Mouse (Mus musculus) adrenal gland, postnatal 36 days (tissue): ENCODE measurements at regions not wholly inside any gene's neighbourhood (a gene's known extent, or its start where the extent isn't known, plus 50 kb on each side); places are given as distances from the start of the nearest gene placed in this dataset.
A peak's percentile ranks its signal among the peaks of the same experiment; 100 is the strongest.

Experiments used
- DNase-seq, 2 experiments: peaks; one replicate each; pipeline ENCODE4 v3.0.0; 2021; ENCODE audit warnings: mixed read lengths in 1 of 2

DNA sequence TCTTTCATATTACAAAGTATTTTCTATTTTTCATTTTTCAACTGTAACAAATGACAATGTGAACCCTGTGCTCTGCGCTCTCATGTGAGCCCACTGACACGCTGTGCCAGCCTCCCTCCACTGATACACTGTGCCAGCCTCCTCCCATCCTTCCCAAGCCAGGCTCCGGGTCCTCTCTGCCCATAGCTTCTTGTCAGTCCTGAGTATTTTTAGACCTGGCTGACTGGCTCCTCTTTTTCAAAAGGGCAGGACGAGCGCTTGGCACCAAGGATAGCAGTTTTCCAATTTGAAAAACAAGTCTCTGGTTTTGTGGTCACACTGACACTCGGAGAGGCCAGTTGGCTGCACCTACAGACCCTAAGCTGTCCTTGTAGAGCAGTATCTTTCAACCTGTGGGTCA is 96.7 kb upstream of the Rgma start:
- no peak for DNase-seq

DNA sequence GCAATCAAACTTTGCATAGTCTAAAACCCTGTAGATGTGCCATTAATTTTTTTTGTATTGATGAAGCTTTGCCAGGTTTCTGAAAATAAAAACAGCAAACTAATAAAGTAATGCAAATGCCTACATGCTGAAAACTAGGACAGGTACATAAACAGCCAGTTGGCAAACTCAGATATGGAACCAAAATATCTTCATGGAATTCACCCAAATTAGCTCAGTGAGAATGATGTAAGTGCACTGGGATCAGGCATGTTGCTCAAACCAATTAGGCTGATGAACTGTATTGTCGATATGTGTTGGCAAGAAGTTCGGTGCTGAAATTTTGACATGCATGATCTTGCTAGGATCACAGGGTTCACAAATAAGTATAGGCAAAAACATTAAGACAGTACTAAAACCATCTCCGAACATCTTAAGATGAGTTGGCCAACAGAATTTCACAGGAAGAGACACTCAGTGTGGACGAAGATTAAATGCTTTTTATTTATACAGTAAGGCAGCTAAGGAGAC is 95.3 kb upstream of the Rgma start:
- DNase-seq, result no peak

DNA sequence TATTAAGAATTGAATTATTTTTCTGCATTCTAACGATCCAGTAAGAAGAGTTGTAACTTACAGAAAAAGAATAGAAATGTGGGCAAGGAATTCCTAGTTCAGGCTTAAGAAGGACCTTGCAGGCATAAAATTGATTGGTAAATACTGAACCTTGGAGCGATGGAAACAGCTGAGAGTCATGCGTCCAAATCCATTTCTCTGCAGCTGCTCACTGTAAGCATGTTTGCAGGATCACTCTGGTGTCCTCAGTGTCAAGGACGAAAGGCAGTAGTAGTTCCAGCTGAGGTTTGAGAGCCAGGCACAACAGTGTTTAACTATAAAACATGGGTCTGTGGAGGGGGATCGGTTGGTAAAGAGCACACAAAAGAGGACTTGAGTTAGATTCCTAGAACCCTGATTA is 89.1 kb upstream of the Rgma start:
- DNase-seq, result peak in 1 of 2 experiments; percentile 7

GRCm38 (mm10) chr7:73293337-73293736 is 82.0 kb upstream of the Rgma start:
- DNase-seq, result no peak

- DNase-seq, result no peak
Measured at GRCm38 (mm10) chr7:73294399-73294798, 80.9 kb upstream of the Rgma start.

DNA sequence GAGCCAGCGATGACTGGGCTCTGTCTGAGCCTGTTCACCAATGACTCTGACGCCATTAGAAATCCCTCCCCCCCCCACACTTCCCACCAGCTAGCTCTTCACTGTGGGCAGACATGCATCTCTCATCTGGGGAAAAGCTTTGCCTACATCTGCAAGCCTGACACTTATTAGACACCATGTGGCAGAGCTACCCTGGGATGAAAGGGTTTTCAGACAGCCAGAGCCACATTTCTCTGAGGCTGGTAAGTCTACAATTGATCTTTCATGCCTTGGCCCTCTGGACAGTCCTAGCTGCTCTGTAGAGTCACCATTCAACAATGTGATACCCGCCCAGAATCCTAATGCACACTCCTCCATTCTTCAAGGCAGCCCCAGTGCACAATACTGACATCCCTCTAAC is 72.8 kb upstream of the Rgma start:
- DNase-seq, result no peak

DNA sequence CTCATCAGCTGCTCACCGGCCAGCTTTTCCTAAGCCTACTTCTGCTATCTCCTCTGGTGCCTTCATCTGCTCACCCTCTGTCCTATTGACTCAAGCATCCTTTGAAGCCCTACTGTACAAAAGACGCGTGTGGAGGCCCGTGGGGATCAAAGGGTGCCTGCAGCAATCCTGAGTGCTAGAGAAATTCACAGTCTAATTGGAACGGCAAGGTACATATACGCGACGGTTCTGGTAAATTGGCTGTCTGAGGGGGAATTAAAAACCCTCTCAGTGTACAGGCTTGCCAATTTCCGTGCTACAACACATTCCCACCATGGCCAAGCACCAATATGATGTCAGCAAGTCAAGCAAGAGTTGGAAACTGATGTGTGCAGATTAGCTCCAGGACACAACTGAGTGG is 71.5 kb upstream of the Rgma start:
- no peak for DNase-seq

- DNase-seq, result no peak
Measured at GRCm38 (mm10) chr7:73304799-73305198, 70.5 kb upstream of the Rgma start.

DNA sequence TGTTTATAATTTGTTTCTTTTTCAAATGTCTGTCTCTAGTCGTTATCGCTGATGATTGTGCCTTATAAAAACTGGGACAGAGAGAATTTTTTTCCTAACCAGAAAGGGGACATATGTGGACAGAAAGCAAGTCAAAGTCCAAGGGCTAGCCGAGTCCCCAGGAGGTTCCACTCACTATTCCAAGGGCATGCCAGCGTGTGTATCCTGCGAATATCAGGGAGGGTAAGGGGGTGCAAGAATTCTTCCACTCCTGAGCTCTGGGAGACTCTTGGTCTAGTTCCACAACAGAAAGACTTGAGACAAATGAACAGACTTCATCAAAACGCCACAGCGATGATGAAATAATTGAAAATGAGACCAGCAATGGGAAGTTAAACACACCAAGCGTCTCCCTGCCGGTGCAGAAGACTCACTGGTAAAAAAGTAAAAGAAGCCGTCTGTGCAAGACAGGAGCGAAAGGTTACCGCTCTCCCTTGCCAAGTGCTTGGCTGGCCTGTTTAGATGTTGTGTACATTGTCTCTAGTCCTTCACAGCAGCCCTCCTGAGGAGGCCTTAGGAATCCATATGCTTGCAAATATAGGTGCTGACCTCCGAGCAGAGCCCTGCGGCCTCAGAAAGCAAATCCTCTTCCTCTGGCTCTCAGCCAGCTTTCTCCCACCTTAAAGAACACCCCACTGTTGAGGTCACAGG is 69.9 kb upstream of the Rgma start:
- DNase-seq, result no peak

DNA sequence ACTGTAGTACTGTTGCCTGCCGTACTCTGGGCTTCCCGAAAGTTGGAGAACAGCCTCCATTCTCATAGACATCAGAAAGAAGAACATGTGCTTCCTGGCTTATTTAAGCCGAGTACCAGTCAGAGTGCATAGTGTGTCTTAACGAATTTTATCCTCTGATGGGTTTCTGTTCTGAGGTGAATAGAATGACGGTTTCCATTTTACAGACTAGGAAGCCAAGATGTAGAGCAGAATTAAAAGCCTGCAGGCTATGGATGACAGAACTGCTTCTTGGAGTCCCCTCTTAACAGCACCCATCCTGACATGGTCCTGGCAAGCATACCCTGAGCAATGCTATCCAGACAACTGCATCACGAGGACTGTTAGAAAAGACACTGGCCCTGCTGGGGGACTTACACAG is 69.0 kb upstream of the Rgma start:
- DNase-seq, result no peak

DNA sequence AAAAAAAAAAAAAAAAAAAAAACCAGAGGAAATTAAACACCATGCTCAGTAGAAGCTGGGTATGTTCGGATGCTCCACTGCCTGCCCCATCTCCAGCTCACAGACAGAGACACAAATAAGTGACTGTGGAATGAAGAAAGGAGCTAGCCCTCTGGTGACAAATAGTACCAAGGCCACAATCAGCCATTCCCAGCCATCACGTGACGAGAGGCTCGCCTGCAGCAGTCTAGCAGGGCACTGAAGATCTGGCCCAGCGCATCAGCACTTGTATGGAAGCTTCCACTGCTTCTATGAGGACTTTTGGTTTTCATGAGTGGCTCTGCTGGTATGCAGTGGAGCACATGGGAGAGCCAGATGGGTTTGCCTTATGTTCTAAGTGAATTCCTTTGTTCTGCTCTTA is 68.6 kb upstream of the Rgma start:
- peak; percentile 2 to 5 for DNase-seq

DNA sequence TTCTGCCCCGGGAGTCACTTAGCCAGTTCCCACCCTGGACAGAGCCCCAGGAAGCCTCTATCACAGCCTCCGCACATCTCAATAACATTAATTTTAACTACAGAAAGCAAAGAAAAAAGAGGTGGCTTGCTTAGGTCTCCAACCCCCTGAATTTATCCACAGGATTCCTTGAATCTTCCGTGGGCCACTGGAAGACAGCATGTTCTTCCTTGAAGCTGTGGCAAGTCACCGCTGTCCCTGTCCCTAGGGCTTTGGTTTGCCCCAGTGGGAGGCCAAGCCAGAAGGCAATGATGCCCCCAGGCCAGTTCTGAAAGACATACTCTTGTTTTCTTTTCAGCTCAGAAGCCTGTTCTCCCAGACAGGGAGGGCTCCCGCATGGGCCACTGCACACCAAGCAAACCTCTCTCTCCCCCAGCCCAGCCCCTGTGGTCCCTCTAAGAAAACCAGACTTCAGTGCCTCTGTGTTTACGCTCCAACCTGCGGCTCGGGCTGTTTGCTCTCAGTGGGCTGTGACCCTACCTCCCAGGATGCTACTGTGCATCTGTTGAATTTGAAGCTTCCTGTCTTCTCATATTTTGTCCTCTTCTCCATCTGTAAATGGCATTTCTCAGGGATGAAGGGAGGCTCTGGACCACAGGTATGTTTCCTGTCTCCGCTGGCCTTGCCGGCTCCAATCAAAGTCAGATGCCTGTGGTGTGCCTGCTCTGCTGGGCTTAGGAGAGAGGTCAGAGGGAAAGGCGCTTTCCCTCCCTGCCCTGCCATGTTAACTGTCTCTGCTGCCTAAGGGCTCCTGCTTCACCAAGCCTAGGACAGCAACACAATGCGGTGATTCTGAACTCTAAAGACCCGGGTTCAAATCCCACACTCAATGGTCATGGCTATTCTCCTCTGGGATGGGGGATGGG is 67.5 kb upstream of the Rgma start:
- no peak for DNase-seq

DNA sequence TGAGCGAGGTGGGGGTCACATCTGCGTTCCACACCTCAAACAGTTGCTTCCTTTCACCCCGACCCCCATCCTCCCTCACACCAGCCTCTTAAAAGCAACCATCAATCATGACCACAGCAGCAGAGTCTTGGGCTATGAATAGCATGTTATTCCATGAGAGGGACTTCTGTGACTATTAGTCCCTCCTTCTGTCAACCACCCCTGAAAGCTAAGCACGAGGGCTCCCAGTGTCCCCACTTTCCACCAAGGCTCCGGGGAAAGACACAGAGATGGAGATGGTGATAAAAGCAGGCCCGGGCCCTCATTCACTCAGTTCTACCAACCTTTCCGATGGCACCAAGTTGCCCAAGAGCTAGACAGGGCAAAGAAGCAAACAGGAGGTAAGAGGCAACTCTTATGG is 66.3 kb upstream of the Rgma start:
- DNase-seq, result no peak

- no peak for DNase-seq
Measured at GRCm38 (mm10) chr7:73310056-73310455, 65.3 kb upstream of the Rgma start.

DNA sequence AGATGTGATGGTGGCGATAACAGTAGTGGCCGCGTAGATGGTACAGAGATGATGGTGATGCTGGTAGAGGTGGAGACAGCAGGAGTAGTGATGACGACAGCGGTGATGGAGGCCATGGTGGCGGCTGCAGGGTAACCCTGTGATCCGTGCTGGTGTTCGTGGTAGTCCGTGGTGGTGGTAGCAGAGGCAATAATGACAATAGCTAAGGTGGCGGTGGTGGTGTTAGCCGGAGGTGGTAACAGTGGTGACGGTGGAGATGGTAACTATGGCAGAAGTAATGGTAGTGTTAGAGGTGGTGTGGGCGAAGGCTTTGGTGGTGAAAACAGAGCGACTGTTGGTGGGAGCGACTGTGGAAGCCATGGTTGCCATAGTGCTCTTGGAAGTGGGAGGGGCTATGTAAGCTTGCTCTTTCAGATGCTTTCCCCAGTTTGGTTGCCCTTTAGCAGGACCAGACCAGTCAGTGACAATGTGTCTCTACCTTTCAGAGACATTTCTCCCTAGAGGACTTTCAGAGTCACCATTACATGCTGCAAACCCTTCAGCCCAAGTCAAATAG is 64.7 kb upstream of the Rgma start:
- DNase-seq, result no peak

DNA sequence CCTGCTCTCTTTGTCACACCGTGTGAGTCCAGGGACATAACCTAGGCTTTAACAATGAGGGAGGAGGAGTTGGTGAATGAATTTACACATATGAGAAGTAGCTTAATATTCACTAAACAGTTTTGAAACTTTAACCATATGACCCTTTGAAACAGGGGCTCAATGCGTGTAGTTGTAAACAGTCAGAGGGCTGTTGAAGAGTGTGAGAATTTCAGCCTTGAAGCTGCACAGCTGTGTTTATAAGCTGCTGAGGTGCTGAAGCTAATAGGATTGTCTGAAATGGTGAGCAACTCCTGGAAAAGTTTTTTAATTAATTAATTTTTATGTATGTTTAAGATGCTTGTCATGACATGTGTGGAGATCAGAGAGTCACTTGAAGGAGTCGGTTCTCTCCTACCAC is 59.8 kb upstream of the Rgma start:
- DNase-seq, result no peak

DNA sequence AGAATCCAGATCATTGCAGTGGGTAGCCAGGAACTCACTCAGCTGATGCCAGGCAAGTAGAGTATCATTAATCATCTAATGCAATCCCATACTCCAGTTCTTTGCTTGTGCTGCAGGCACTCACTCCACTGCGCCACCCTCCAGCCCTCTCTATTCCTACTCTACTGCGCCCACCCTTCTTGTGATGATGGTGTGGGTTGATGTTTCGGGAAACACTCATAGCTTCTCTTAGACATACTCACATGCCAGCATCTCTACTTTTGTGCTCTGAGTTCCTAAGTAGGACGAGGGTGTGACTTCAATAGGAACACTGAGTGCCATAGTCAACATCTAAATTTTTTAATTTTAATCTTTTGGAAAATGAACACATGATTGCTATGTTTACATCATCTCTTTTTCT is 57.7 kb upstream of the Rgma start:
- no peak for DNase-seq

GRCm38 (mm10) chr7:73319004-73319403 is 56.3 kb upstream of the Rgma start:
- DNase-seq, result no peak

DNA sequence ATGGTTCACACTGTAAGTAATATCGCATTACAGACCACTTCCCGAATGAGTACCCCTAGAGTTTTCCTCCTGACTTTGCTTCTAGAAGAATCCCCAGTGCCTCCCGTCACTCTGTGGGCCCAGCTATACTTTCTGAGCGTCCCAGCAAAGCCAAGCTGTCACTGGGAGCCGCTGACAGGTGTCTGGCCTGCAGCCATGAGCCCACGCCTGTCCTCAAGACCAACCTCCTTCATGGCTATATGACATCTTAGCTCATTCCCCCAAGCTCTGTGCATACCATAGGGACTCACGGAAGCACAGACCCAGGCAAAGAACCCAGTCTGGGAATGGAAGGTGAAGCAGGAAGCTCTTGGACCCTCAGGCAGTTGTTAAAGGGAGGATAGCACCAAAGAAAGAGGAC is 55.3 kb upstream of the Rgma start:
- no peak for DNase-seq

- no peak for DNase-seq
Measured at GRCm38 (mm10) chr7:73322466-73323151, 52.7 kb upstream of the Rgma start.

GRCm38 (mm10) chr7:73323556-73323955 is 51.8 kb upstream of the Rgma start:
- DNase-seq, result peak; percentile 34 to 51

DNA sequence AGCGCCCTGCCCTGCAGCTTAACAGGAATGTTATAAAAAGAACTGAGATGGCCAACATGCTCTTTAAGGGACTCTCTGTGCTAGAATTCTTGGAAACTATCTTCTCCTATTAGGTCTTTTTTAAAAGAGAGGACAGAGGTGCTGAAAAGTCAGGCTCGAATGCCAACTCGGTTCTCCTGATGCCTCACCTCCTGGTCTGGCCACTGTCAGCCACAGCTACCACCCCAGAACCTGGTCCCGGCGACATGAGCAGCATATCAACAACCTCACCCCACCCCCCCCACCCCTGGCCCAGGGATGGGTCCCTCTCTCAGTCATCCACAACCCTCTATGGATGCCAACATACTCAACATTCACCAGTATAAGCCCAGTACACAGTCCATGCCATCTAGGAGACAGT is 49.8 kb upstream of the Rgma start:
- no peak for DNase-seq
